Mouse (Mus musculus) ovary, adult 18-20 months (tissue): ENCODE measurements around the gene Plxdc1.

Source experiments
- DNase-seq: peaks from one replicate; pipeline ENCODE4 v3.0.0; 2022; ENCODE audit warnings: low spot score, mixed read lengths

Plxdc1 gene

GRCm38 (mm10) chr11:97985727-97986677, at the start of gene Plxdc1:
TSS of gene Plxdc1 (minus strand) at chr11:97986444.
- DNase-seq = peak; percentile 61

GRCm38 (mm10) chr11:98035977-98036377, 49.7 kb upstream of the Plxdc1 start:
- no peak for DNase-seq

- DNase-seq = no peak
Observed at GRCm38 (mm10) chr11:98034840-98035239, 48.6 kb upstream of the Plxdc1 start.

- no peak for DNase-seq
Observed at GRCm38 (mm10) chr11:98034061-98034460, 47.8 kb upstream of the Plxdc1 start.

- DNase-seq = no peak
Observed at GRCm38 (mm10) chr11:98031443-98031770, 45.2 kb upstream of the Plxdc1 start.

- no peak for DNase-seq
Observed at GRCm38 (mm10) chr11:98030701-98031442, 44.6 kb upstream of the Plxdc1 start.

- DNase-seq = no peak
Observed at GRCm38 (mm10) chr11:98027785-98028184, 41.5 kb upstream of the Plxdc1 start.

- DNase-seq = no peak
Observed at GRCm38 (mm10) chr11:98027297-98027688, 41.0 kb upstream of the Plxdc1 start.

GRCm38 (mm10) chr11:98026570-98027296, 40.5 kb upstream of the Plxdc1 start, which contains the start of gene Rpl19:
TSS of gene Rpl19 (plus strand) at chr11:98026710.
- DNase-seq = peak; percentile 88

- no peak for DNase-seq
Observed at GRCm38 (mm10) chr11:98026248-98026569, 40.0 kb upstream of the Plxdc1 start.

GRCm38 (mm10) chr11:98024516-98024915, 38.3 kb upstream of the Plxdc1 start:
- DNase-seq = no peak

GRCm38 (mm10) chr11:98022555-98023371, 36.5 kb upstream of the Plxdc1 start, which contains the start of gene Cacnb1:
TSS of gene Cacnb1 (minus strand) at chr11:98023034.
- peak; percentile 67 for DNase-seq

- no peak for DNase-seq
Observed at GRCm38 (mm10) chr11:98022253-98022554, 36.0 kb upstream of the Plxdc1 start.

GRCm38 (mm10) chr11:98021565-98022252, 35.5 kb upstream of the Plxdc1 start:
- no peak for DNase-seq

GRCm38 (mm10) chr11:98021118-98021517, 34.9 kb upstream of the Plxdc1 start:
- DNase-seq = no peak

GRCm38 (mm10) chr11:98020710-98021109, 34.5 kb upstream of the Plxdc1 start:
- no peak for DNase-seq

- DNase-seq = no peak
Observed at GRCm38 (mm10) chr11:98019883-98020610, 33.8 kb upstream of the Plxdc1 start.

GRCm38 (mm10) chr11:98018858-98019641, 32.8 kb upstream of the Plxdc1 start:
- DNase-seq = no peak

- DNase-seq = no peak
Observed at GRCm38 (mm10) chr11:98018222-98018621, 32.0 kb upstream of the Plxdc1 start.

- no peak for DNase-seq
Observed at GRCm38 (mm10) chr11:98016824-98017223, 30.6 kb upstream of the Plxdc1 start.
